Mouse (Mus musculus): ENCODE results near the gene Cdc42bpa.

Gene Cdc42bpa

DNA sequence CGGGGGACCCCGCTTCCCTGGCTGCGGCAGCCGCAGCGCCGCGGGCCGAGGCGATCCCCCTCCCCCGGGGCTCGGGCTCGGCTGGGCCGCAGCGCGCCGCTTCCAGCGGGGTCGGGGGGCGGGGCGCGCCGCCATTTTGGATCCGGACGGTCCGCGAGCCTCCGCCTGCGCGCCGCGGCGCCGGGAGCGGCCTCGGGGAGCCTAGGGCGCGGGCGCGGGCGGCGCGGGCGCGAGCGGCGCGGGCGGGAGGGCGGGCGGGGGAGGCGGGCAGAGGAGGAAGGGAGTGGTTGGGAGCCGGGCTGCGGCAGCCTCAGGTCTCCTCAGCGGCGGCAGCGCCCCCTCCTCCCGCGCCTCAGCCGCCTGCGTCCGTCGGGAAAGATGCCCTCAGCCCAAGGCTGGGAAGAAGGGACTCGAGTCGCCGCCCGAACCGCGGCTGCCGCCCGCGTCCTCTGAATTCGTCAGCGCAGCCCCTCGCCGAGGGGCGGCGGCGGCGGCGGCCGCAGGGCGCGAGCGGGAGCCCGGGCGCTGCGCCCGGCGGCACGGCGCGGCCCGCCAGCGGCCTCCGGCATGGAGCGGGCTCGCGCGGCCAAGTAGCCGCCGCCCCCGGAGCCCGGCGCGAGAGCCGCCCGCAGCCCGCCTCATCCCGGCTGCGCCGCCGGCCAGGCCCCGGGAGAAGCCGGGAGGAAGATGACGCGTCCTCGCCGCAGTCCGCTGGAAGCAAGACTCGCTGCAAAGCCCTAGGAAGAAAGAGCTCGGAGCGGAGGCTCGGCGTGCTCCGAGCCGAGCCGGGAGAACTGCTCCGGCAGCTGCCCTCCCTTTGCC lies at the start of gene Cdc42bpa:
Gene Cdc42bpa (plus strand): TSS at position 752 of the 822 bp plus-strand sequence.
- peak; percentile 91 for DNase-seq

DNA sequence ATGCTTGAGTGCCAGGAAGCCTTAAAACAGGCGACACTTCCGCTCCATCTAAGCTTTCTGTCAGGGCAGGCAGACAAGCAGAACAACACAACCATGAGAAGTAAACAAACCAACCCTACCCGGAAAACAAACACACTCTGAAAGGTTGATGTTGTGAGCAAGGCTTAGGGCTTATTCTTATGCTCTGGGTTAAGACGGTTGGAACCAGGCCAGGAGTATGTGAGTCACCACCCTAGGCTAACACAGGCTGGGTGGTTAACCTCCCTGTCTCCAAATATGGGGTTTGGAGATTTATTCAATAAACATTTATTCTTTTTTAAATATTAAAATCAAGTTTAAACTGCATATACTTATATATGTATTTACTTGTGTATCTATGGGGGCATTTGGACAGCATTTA lies 46.8 kb upstream of the Cdc42bpa start:
- DNase-seq: no peak

DNA sequence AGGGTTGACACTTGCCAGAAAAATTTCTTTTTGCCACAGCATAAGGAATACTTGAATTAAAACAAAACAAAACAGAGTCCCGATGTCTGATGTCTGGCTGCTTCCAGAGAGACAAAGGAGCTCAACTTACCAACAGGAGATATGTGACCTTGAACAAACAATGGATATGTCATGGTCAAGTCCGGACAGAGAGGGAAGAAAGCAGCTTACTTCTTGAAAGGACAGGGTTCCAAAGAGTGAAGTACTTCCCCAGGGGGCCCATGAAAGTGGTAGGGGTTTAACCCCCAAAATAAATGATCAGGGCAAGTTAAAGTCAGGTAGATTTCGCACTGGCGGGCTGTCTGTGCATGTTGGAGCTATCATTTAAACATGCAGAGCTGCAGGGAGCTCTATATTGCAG lies 43.2 kb upstream of the Cdc42bpa start:
- DNase-seq: no peak

DNA sequence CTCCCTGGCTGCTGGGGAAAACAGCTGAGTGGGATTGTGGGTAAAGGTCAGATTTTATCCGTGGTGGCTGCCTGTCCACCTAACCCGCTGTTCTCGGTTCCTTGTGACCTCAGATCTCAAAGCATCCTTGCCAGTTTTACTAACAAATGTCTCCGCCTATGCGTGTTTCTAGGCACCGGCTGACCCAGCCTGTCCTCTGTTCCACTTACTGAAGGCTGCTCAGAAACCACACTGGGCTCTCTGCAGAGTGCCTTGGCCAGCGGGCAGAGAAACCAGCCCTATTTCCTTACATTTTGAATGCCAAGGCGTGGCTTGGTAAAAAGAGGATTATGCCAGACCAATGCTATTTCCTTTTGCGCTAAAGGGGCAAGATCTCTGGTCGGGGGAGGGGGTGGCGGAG lies 42.8 kb upstream of the Cdc42bpa start:
- no peak for DNase-seq

DNA sequence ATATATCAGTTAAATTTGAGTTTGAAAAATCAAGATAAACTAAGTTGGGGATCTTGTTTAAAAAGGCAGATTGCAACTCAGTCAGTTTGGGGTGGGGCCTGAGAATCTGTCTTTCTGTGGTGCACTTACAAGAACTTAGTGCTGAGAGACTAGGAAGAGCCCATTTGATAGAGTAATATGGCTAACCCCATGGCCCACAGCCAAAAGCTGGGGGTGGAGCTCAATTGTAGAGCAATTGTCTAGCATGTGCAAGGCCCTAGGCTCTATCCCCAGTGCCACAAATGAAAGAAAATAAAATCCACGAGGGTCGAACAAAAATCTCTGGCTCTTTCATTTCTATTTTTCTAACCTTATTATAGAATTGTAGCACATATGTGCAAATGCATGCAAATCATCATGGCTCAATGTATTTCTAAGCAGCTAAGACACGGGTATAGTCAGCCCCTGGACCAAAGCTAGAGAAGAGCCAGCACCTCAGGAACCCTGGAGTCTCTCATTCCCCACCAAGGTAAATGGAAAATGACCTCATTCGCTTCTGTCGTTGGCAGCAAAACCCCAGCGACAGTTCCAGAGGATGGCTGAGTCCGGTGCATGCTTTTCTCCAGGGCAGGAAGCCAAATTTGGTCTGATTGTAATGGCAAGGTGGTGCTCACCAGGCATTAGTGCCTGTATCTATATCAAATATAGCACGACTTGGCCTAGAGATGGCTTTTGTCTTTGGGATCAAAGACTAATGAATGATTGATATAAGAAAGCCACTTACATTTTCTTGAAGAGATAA lies 40.4 kb upstream of the Cdc42bpa start:
- DNase-seq: no peak

DNA sequence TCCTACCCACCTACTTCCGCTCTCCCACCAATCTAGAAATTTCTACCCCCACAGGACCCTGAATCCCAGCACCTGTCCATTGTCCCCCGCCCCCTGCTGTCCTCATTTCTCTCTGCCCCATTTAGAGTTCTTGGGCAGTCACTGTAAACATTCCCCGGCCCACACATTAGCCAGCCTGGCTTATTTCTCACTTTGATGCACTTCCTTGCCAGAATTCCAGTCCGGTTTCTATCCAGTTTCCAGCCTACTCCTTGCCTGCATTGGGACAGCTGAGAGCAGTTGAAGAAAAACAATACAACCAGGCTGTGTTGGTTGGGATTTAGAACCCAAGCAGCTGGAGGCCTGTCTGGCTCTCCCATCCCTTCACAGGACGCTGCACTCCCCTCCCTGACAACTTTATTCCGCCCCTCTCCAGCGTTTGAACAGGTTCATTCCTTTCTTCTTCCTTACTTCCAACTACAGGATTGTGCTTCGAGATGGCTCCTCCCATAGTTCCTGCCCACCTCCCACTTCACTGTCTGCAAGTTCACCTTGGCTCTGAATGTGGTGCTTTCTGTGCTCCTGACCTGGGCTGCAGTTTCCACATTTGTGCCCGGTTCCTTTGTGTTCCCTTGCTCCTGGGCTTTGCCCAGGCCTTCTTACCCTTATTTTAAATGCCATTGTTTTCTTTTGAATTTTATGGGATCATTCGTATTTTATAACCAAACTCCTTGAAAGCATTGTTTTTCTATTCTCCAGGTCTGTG lies 36.4 kb upstream of the Cdc42bpa start:
- peak; percentile 33 for DNase-seq

DNA sequence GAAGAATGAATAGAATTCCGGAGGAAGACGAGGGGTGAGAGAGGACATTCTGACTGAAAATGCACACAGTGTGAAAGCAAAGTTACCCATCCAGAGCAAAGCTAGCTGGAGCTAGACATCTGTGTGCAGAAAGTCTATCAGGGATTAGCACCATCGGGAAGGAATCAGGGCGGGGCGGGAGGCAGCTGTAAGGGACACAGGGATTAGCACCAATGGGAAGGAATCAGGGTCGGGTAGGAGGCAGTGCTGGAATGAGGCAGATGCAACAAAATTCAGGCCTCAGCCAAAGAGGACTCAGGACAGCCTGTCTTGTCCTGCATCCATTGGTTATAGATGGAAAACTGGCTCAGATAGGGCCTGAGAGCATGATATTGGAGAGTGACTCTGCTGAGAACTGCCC lies 34.0 kb upstream of the Cdc42bpa start:
- DNase-seq: no peak

DNA sequence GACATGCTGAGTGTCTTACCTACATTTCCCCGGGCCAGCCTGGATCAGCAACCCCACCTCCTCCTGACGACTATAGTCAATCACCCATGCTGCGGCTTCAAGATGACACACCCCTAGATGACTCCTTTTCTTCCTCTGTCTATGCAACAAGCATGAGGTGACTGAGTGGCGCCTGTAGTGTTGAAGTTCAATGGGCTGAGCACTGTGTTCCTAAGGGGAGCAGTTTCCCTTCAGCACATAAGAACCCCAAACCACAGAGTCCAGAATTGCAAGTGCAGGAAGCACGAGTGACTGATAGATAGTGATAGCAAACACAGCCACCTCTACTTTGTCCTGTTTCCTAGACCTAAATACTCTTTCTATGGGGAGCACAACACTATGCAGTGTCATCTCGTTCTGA lies 33.2 kb upstream of the Cdc42bpa start:
- DNase-seq: no peak

DNA sequence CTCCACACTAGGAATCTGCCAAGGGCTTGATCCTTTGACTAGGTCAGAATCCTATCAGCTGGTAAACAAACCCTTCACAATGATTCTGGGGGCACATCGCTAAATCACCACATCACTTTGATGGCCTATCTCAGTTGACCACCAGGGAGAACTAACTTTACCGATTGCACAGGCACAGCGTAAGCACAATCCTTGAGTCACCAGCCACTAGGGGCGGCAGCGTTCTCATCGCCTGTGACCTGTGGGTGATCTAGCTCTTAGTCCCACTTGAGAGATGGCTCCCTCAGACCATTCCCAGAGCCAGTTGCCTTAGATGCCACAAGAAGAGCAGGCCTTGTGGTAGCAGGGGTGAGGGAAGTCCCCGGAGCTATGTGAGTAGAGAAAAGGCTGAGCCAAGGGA lies 31.4 kb upstream of the Cdc42bpa start:
- peak; percentile 34 for DNase-seq

DNA sequence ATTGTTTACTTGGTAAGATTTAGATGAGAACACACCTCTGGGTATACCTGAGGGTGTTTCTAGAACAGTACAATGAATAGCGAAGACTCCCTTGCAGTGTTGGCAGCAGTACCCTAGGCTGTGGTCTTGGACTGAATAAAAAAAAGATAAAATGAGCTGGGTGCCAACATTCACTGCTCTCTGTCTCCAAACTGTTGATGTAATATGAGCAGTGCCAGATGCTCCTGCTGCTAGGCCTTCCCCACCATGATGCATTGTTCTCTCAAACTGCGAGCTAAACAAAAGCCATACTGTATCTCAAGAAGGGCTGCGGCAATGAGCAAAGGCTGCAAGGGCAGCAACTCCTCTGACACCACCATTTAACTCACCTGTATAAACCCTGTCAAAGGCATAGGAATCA lies 29.0 kb upstream of the Cdc42bpa start:
- DNase-seq: peak; percentile 47

DNA sequence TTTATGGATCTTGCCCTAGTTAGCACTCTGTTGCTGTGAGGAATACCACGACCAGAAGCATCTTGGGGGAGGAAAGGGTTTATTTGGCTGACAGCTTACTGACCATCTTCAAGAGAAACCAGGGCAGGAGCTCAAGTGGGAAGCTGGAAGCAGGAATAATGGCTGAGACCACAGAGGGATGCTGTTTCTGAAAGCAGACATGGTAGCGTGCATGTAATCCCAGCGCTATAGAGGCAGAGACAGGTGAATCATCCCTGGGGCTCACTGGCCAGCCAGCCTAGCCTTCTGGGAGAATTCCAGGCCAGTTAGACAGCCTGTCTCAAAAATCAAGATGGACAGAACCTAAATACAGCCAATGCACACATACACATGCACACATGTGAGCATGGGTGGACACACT lies 26.2 kb upstream of the Cdc42bpa start:
- no peak for DNase-seq

DNA sequence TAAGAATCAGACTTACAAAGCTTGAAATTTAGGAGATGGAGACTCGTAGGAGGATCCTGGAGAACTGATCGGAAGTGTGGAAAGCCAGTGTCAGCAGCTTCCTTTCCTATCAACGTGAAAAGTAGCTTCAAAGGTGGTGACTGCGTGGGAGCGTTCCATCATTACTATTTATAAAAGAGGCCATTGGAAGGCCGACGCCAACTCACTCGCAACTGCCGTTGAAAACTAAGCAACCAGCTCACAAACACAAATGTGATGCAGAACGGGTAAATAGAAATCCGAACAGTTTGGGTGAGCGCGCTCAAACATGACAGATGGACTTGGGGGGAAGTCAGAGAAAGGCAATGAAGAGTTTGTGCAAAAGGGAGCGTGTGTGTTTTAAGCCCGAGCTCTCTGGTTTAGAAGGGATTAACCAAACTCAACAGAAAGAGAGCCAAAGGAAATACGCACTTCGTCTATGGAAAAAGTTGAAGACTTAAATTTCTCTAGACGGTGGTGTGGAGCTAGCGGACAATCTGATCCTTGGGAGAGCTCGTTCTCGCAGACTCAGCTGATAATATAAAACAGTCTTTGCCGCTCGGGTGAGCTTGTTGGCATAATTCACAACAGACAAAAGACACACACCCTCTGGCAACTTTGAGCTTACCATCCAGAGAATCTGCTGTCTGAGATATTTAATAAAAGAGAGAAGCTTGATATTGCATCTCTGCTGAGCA lies 20.0 kb upstream of the Cdc42bpa start:
- DNase-seq: no peak

DNA sequence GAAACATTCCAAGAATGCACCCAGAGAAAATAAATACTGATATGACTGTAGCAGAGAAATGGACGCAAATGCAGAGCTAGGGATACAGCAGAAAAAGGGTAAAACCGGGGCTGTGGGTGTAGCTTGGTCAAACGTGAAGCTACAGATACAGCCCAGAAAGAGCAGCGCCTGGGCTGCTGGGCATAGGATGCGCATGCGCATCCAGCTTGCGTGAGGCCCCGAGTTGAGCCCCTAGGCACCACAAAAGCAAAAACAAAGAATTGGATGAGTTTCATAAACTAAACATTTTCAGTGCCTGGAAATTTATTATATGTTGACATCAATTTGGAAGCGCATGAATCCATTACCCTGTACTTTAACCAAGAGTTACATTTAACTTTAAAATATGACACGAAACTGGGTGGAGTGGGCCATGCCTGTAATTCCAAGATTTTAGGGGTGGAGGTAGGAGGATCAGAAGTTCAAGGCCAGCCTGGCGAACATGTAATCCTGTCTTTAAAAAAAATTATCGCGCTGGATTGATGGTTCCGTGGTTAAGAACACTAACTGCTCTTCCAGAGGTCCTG lies 19.4 kb upstream of the Cdc42bpa start:
- DNase-seq: no peak

DNA sequence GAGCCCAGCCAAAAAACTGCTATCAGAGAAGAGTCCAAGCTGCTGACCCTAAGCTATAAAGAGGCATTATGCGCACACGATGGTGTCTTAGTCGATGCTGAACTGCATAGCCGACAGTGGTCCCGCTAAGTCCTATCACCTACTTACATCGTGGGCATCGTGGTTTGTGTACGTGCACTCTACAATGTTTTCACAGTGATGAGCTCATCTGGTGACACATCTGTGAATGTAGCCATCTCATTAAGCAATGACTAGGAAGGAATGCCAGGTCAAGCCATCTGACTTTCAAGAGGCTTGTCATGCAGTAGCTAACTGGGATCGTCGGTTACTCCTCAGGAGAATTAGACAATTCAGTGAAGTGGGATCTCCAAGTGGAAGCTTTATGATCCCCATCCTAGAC lies 15.3 kb upstream of the Cdc42bpa start:
- DNase-seq: no peak

DNA sequence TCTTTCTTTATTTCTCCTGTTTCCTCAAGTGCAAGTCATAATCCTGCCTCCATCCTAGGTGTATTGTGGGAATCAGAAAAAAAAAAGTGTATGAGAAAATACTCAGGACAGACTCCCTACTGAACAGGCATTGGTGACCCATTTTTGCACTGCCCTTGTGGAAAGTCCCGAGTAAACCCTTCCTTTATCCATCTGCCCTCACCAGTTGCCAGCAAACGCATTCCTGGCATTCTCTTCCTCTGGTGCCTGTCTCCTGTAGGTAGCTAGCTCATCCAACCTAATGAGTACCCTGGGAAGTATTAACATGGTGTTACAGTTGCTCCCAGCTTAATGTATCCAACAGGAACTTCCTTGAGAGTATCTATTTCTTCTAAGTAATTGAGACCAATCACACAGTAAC lies 13.7 kb upstream of the Cdc42bpa start:
- no peak for DNase-seq

DNA sequence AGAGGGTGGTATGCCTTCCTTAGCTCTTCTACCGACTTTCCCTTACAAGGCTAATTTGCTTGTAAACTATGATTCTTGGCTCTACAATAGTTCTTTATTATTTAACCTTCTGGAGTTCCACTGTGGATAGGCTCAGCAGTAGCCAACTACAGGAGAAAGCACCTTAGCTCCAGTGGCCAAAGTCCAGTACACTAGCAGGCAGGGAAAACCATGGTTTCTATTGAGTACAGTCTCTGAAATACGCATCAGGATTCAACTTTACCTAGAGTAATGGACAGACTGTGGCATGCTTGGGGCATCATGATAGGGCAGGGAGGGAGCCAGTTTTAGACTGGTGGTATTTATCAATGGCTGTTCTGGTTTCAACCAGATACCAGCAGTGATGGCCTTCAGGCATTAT lies 12.6 kb upstream of the Cdc42bpa start:
- DNase-seq: no peak

DNA sequence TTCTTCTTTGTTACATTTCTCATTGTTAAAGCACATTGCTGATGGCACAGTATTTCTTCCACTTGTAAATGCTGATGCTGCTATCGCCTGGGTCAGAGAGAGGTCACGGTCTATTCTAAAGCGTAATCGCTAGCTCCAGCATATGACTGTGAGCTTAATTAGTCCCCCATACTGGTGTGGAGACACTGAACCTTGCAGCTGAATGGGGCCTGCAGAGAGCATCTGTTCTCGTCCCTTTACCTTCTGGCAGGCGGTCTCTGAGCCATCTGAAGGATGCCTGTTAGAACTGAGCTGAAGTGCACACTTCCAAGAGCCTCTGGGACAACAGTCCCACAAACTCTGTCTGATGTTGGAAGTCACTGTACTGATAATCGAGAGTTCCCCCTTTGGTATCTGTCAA lies 8.7 kb upstream of the Cdc42bpa start:
- DNase-seq: peak; percentile 54

DNA sequence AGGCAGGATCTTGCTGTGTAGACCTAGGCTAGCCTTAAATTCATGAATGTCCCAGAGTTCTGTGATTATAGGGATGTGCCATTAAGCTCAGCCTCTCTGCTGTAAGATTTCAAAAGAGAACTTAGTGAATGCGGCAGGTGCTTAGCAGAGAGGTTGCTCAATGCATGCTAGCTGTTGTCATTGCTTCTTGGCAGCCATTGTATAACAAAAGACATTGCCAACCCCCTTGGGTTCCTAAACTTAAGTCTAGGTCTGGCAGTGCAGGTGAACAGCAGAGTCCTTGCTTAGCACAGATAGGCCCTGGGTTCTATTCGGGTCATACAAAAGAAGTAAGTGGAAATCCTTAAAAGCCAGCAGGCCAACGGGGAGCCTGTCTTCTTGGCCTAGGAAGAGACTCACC lies 7.0 kb upstream of the Cdc42bpa start:
- DNase-seq: no peak

DNA sequence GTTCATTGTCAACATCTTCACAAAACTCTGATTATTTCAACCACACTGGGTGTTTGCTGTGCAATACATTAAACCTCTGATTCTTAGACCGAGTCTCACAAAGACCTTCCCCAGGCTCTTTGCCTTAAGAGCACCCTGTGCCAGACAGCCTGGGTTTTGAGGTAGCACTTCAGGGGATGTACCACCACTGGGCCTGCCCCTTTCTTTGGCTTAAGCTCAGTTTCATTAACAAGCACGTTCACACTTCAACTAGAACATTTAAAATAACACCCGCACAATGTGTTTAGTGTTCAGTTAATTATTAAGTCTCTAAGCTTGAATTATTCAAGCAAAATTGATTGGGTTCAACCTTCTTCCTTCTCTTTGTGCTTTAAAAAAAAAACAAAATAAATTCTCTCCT lies 2.8 kb upstream of the Cdc42bpa start:
- no peak for DNase-seq

DNA sequence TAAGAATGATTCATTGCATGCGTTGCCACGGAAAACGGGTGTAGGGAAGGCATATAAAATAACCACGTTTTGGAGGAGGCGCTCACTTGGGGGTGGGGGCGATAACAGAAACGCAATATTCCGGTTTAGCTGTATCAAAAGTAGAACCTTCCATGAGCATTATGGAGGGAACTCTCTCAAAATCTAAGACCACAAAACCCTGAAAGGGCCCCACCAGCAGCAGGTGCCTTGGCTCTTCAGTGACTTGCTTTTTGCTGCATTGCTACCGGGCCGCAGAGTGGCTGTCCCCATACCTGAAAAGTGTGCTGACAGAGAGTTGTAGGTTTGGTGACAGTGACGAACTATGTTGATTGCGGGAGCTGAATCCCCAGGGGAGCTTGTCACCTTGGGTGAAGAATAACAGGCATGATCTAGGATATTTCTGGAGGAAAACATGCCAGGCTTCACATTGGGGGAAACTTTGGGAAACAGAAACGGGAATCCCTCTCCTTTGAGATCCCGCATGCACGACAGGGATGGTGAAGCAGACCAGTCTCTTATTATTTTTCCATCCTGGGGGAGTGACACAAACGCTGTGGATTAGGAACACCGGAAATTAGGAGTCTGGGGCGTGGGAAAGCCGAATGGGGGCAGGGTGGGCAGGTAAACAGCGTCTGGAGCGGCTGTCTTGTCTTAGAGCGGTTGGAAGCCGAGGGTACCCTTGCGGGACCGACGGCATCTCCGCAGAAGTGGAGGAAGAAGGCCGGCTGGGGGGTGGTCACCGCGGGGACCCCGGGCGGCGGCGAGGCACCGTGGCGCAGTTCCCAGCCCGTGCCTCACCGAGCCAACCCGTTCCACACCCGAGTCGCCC lies 1.2 kb upstream of the Cdc42bpa start:
- no peak for DNase-seq

DNA sequence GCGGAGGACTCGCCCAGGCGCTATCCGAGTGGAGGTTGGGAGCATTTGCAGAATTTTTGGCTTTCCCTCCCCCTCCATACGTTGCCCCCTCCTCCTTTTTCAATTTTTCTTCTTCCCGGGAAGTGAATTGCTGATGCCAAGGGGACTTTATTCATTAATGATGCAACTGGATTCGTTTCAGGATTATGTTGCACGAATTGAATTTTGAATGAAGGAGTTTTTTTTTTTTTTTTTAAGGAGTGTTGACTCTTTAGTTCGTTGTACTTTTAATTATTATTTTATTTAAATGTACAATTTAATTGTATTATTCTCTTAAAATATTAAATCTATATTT lies 238 bp downstream of the Cdc42bpa start:
- DNase-seq: no peak
